Comparison of ENCODE assay signal across 1 mouse cellular context in genomic region chr6:34874101-34874921, GRCm38 (mm10).
TF ChIP-seq lines count a peak whose summit lies in the region.

No protein-coding gene starts in this region.

TF ChIP-seq in MEL, 35 proteins besides CTCF, POLR2A, EP300 and RAD21 (continued from another document):
- TF ChIP-seq TBP (IDR thresholded peaks at IDR 0.05; ENCODE audit: low read depth, low read length) (0 out of 2 replicates have a peak, but pooled peaks have one; percentile 27), TCF12 (IDR thresholded peaks at IDR 0.05; ENCODE audit: low read depth, low read length) (peak; percentile 93), ETS1 (IDR thresholded peaks at IDR 0.05; ENCODE audit: low read depth, low read length) (peak; percentile 98), CHD1 (IDR thresholded peaks at IDR 0.05; ENCODE audit: low read depth, low read length) (peak; percentile 83; the same call in 1 of the 2 replicates), MAZ (IDR thresholded peaks at IDR 0.05; ENCODE audit: low read depth, low read length) (peak; percentile 69; the same call in 1 of the 2 replicates), SIN3A (IDR thresholded peaks at IDR 0.05; ENCODE audit: low read length) (peak; percentile 82; the same call in 1 of the 2 replicates), USF1 (IDR thresholded peaks at IDR 0.05; ENCODE audit: low read depth, low read length) (no peak), BHLHE40 (IDR thresholded peaks at IDR 0.05; ENCODE audit: borderline replicate concordance, low read depth, low read length) (peak; percentile 78; the same call in 1 of the 2 replicates), UBTF (IDR thresholded peaks at IDR 0.05; ENCODE audit: borderline replicate concordance, insufficient read depth, low read depth, low read length) (0 out of 2 replicates have a peak, but pooled peaks have one; percentile 28), KAT2A (conservative IDR thresholded peaks at IDR 0.05; ENCODE audit: low read depth, low read length) (no peak), NELFE (IDR thresholded peaks at IDR 0.05; ENCODE audit: low read depth, low read length) (no peak), HCFC1 (IDR thresholded peaks at IDR 0.05; ENCODE audit: low read depth, low read length) (peak; percentile 45), MYC (IDR thresholded peaks at IDR 0.05; ENCODE audit: low read depth, low read length) (0 out of 2 replicates have a peak, but pooled peaks have one; percentile 74), MYB (IDR thresholded peaks at IDR 0.05; ENCODE audit: low read depth, low read length) (0 out of 2 replicates have a peak, but pooled peaks have one; percentile 29), MEF2A (IDR thresholded peaks at IDR 0.05; ENCODE audit: extremely low read depth, insufficient replicate concordance, low read depth, low read length, poor library complexity, severe bottlenecking) (no peak), ZKSCAN1 (IDR thresholded peaks at IDR 0.05; ENCODE audit: low read depth, low read length) (no peak), GABPA (IDR thresholded peaks at IDR 0.05; ENCODE audit: low read depth, low read length) (no peak)
